Mouse (Mus musculus): ENCODE data around the gene March1.

The March1 gene

GRCm38 (mm10) chr8:65987665-65988064 is 370.0 kb downstream of the March1 start:
- in situ Hi-C loops (cut with MseI, MboI), result no loop called here

- in situ Hi-C loops (cut with MseI, MboI), result no loop called here
These were observed 405.1 kb downstream of the March1 start for GRCm38 (mm10) chr8:66022815-66023214.

- in situ Hi-C loops (cut with MseI, MboI), result no loop called here
These were observed 416.0 kb downstream of the March1 start for GRCm38 (mm10) chr8:66033651-66034050.

GRCm38 (mm10) chr8:66034429-66034828 is 416.7 kb downstream of the March1 start:
- in situ Hi-C loops (cut with MseI, MboI), result no loop called here

- in situ Hi-C loops (cut with MseI, MboI), result no loop called here
These were observed 476.5 kb downstream of the March1 start for GRCm38 (mm10) chr8:66094152-66094551.

- in situ Hi-C loops (cut with MseI, MboI), result no loop called here
These were observed 480.4 kb downstream of the March1 start for GRCm38 (mm10) chr8:66098148-66098547.

- in situ Hi-C loops (cut with MseI, MboI), result no loop called here
These were observed 501.6 kb downstream of the March1 start for GRCm38 (mm10) chr8:66119294-66119693.

GRCm38 (mm10) chr8:66159648-66160047 is 541.9 kb downstream of the March1 start:
- in situ Hi-C loops (cut with MseI, MboI), result no loop called here

- in situ Hi-C loops (cut with MseI, MboI), result no loop called here
These were observed 549.1 kb downstream of the March1 start for GRCm38 (mm10) chr8:66166835-66167234.

- in situ Hi-C loops (cut with MseI, MboI), result no loop called here
These were observed 549.9 kb downstream of the March1 start for GRCm38 (mm10) chr8:66167405-66168173.

GRCm38 (mm10) chr8:66179336-66179735 is 561.6 kb downstream of the March1 start:
- in situ Hi-C loops (cut with MseI, MboI), result no loop called here

GRCm38 (mm10) chr8:66181265-66181664 is 563.6 kb downstream of the March1 start:
- in situ Hi-C loops (cut with MseI, MboI), result no loop called here

- in situ Hi-C loops (cut with MseI, MboI), result no loop called here
These were observed 564.6 kb downstream of the March1 start for GRCm38 (mm10) chr8:66182257-66182656.

- in situ Hi-C loops (cut with MseI, MboI), result no loop called here
These were observed 565.8 kb downstream of the March1 start for GRCm38 (mm10) chr8:66183454-66183853.

- in situ Hi-C loops (cut with MseI, MboI), result no loop called here
These were observed 567.5 kb downstream of the March1 start for GRCm38 (mm10) chr8:66185226-66185625.

- in situ Hi-C loops (cut with MseI, MboI), result no loop called here
These were observed 576.7 kb downstream of the March1 start for GRCm38 (mm10) chr8:66194416-66194815.

- in situ Hi-C loops (cut with MseI, MboI), result no loop called here
These were observed 582.5 kb downstream of the March1 start for GRCm38 (mm10) chr8:66200169-66200568.

GRCm38 (mm10) chr8:66203814-66204438 is 586.2 kb downstream of the March1 start:
- in situ Hi-C loops (cut with MseI, MboI), result no loop called here

GRCm38 (mm10) chr8:66209553-66209952 is 591.9 kb downstream of the March1 start:
- in situ Hi-C loops (cut with MseI, MboI), result no loop called here

GRCm38 (mm10) chr8:66210294-66210693 is 592.6 kb downstream of the March1 start:
- in situ Hi-C loops (cut with MseI, MboI), result no loop called here

GRCm38 (mm10) chr8:66219974-66220373 is 602.3 kb downstream of the March1 start:
- in situ Hi-C loops (cut with MseI, MboI), result no loop called here

GRCm38 (mm10) chr8:66229931-66230330 is 612.2 kb downstream of the March1 start:
- in situ Hi-C loops (cut with MseI, MboI), result no loop called here

- in situ Hi-C loops (cut with MseI, MboI), result no loop called here
These were observed 651.8 kb downstream of the March1 start for GRCm38 (mm10) chr8:66269546-66269945.
